Mouse (Mus musculus): ENCODE measurements around the gene S100a9. TPM values are rescaled to one million over a fixed set of nuclear protein-coding genes. Genes with fewer than 3 reads are reported as not detected.

S100a9 gene
- 2.1 and 2.2 TPM in 2 replicates for polyA plus RNA-seq (2015; fragmentation: Nextera tagmentation; extraction: Ambion mirVana)

DNA sequence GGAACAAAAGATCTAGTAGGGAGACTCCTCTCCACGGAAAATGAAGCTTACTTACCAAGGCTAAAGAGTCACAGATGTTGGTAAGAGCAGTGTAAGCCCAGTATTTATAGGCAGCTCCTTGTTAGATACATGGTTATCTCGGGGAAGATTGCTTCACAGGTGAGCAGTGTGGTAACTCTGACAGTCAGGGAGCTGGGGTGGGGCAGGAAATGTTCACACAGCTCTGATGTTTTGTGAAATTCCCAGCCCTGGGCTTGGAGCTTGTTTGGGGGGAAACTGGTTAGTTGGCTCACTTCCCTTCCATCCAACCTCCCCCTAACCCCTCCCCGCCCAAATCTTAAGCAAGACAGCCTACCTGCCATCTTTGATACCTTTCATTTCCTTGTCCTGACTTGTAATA, at the start of gene S100a9:
Gene S100a9, minus strand, starts transcription at position 109 of the 400 bp plus-strand sequence.
- H3K27ac ChIP-seq (replicated peaks), result no peak within 1 kb of the TSS
- no peaks in the 10 kb centered on the region for H3K27me3 ChIP-seq
- no peaks in the 10 kb centered on the region for H3K9me3 ChIP-seq
- H3K36me3 ChIP-seq, result no peaks in the 10 kb centered on the region
- no peak within 1 kb of the TSS for H3K9ac ChIP-seq (replicated peaks)
- no peak within 1 kb of the TSS for H3K4me2 ChIP-seq (replicated peaks)
- H3K4me1 ChIP-seq, result no peaks in the 10 kb centered on the region
- WGBS, result 67% methylated on average over 3 of the region's 3 CpGs
- no peak for ATAC-seq (replicated peaks)
- no peak within 1 kb of the TSS for H3K4me3 ChIP-seq

DNA sequence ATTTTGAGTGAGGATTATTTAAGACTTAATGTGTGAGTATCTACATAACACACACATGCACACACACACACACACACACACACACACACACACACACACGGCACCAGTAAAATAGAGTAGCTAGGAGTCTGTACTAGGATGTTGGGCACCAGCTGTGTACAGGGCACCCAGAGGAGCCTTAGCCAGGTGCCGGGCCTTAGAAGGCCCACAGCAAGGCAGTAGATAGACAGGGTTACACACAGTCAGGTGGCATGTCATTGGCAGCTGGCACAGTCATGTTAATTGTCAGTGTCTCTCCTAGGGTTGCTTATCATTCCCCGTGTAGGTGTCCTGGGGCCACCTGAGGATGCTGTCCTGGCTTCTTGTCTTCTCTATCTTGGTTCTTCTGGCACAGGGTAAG, 31.1 kb upstream of the S100a9 start, which contains the start of gene Pglyrp4:
Gene Pglyrp4, plus strand, starts transcription at position 301 of the 400 bp plus-strand sequence.
- H3K4me1 ChIP-seq, result no peaks in the 10 kb centered on the region
- no peak within 1 kb of the TSS for H3K27ac ChIP-seq (replicated peaks)
- ATAC-seq (replicated peaks), result no peak
- no peaks in the 10 kb centered on the region for H3K27me3 ChIP-seq
- no peak within 1 kb of the TSS for H3K4me2 ChIP-seq (replicated peaks)
- H3K9ac ChIP-seq (replicated peaks), result no peak within 1 kb of the TSS
- no peaks in the 10 kb centered on the region for H3K36me3 ChIP-seq
- no peak within 1 kb of the TSS for H3K4me3 ChIP-seq
- WGBS, result 81% methylated on average over 3 of the region's 3 CpGs
- no peaks in the 10 kb centered on the region for H3K9me3 ChIP-seq

DNA sequence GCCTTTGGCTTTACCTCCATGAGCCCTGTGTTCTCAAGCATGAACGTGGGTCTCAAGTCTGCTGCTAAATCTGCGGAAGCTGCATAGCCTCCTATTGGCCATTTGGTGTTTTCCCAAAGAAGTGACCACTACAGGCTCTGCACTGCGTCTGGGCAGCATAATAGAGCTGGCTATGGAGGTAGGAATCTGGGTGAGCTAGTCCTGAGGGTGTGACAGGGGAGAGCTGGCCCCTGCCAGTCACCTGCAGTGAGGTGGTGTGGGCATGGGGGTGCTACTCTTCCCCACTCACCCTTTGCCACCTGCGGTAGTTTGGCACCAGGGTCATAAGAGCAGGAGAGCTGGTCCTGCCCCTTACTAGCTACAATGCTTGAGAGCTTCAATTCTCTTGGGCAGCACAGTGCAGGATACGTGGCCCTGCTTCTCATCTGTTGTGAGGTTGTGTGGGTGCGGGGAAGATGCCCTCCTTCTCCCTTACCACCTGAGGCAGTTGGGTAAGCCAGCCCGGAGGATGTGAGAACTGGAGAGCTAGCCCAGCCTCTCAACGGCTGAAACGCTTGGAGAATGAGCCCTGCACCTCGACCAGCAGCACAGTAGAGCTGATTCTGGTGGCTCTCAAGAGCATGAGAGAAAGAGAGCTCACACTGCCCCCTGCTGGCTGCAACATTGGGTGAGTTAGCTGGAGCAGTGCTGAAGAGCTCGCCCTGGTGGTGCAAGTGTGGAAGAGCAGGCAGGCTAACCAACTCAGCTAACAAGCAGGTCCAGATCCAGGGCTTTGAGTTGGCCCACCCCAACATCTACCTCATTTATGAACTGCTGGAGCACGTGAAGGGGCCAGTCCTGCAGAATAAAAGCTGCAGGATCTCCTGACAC, 14.3 kb upstream of the S100a9 start:
- WGBS, result 51% methylated on average over 12 of the region's 12 CpGs
- peak; percentile 41; the same call in 1 of the 2 replicates for ATAC-seq (replicated peaks)
- no peak overlapping the region for H3K4me3 ChIP-seq
- H3K4me2 ChIP-seq (replicated peaks), result no peak overlapping the region
- no peak overlapping the region for H3K27ac ChIP-seq (replicated peaks)
- H3K27me3 ChIP-seq, result no peaks in the 10 kb centered on the region
- H3K4me1 ChIP-seq, result no peaks in the 10 kb centered on the region
- H3K9ac ChIP-seq (replicated peaks), result no peak overlapping the region
- no peaks in the 10 kb centered on the region for H3K36me3 ChIP-seq
- H3K9me3 ChIP-seq, result no peaks in the 10 kb centered on the region

DNA sequence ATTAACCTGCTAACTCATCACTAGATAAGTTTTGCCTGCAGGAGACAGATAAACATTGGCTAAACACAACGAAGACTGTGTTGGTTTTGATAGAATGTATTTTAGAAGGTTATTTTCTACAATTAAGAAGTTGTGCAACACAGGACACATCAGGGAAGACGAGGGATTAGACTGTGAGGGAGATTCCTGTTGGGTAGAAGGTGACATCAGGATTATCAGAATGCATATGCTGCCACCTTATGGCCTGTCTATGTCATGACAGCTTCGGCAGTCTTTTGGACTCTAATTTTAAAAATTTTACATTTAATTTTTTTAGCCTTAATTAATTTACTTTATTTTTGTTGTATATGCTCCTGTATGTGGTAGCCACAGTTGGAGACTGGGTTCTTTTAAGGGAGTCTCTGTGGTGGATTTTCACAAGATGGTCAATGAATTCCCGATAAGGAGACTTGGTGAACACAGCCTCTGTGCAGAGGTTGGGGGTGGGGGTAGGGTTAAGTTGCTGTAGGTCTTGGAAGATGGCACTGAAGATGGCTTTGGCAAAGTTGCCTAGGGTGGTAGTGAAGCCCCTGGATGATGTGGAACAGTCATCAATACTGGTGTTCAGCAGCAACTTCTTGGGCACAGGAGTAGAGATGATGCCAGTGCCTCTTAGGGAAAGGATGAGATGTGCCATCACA, 13.1 kb upstream of the S100a9 start:
- ATAC-seq (replicated peaks), result no peak
- Histone ChIP-seq H3K36me3 (no peaks in the 10 kb centered on the region), H3K4me2 (replicated peaks) (no peak overlapping the region), H3K9me3 (no peaks in the 10 kb centered on the region), H3K27ac (replicated peaks) (no peak overlapping the region), H3K27me3 (no peaks in the 10 kb centered on the region), H3K9ac (replicated peaks) (no peak overlapping the region), H3K4me1 (no peaks in the 10 kb centered on the region), H3K4me3 (no peak overlapping the region)
- 26% methylated on average over 4 of the region's 4 CpGs for WGBS

DNA sequence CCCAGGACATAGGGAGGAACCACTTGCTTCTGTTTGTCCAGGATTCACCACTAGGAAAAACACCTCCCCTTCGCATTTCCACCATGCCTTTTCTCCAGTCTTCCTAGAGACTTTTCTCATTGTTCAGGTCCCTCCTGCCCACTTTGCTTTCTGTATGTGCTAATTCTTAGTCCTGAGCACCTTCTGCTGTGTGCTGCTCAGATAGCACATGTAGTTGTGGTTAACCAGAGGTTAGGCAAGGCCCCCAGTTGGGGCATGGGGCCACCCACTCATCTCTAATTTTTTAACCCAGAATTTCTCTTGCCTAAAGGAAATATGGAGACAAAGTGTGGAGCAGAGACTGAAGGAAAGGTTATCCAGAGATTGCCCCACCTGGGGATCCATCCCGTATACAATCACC, 6.7 kb upstream of the S100a9 start:
- Histone ChIP-seq H3K4me2 (replicated peaks) (no peak overlapping the region), H3K4me3 (no peak overlapping the region), H3K36me3 (no peaks in the 10 kb centered on the region), H3K9ac (replicated peaks) (no peak overlapping the region), H3K9me3 (no peaks in the 10 kb centered on the region), H3K4me1 (no peaks in the 10 kb centered on the region), H3K27ac (replicated peaks) (no peak overlapping the region), H3K27me3 (no peaks in the 10 kb centered on the region)
- no peak for ATAC-seq (replicated peaks)
- WGBS, result 93% methylated on average over 2 of the region's 2 CpGs

DNA sequence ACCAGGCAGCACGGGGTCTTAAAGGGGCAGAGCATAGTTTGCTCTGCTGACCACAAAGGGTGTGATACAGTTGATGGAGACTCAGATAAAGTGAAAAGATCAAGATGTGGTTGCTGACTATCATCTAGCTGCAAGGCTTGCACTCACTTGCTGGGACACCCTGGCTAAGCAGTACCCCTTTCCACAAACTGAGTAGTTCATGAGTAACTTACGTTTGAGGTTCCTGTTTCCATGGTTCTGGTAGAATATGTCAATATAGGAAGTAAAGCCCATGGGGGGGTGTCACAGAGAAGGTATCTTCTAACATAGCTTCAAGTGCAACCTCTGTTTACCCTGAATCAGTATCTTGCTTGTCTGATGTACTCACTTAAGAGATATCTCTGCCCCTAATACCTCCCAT, 2.0 kb downstream of the S100a9 start:
- 78% methylated on average over 2 of the region's 2 CpGs for WGBS
- ATAC-seq (replicated peaks), result no peak
- no peak overlapping the region for H3K4me3 ChIP-seq
- no peak overlapping the region for H3K27ac ChIP-seq (replicated peaks)
- no peaks in the 10 kb centered on the region for H3K4me1 ChIP-seq
- H3K9ac ChIP-seq (replicated peaks), result no peak overlapping the region
- no peaks in the 10 kb centered on the region for H3K36me3 ChIP-seq
- no peaks in the 10 kb centered on the region for H3K9me3 ChIP-seq
- no peaks in the 10 kb centered on the region for H3K27me3 ChIP-seq
- H3K4me2 ChIP-seq (replicated peaks), result no peak overlapping the region

DNA sequence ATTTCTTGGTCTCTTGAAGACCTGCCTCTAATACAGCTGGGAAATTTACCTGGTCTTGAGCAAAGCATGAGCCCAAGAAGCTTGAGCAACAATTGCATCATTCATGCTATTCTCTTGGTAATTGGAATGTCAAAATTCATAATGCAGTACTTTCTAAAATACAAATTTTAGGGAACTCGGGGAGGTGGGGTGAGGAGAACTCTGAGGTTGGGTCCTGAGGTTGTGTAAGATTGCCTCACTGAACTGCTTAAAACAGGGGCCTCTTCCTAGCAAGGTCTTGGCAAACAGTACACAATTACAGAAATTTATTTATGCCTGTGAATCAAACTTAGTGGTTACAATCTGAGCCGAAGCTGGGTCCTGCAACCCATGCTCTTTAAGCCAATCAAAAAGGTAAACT, 8.7 kb downstream of the S100a9 start:
- H3K27me3 ChIP-seq, result no peaks in the 10 kb centered on the region
- no peak overlapping the region for H3K4me3 ChIP-seq
- WGBS, result 90% methylated on average over 2 of the region's 2 CpGs
- no peak overlapping the region for H3K9ac ChIP-seq (replicated peaks)
- H3K36me3 ChIP-seq, result no peaks in the 10 kb centered on the region
- H3K4me2 ChIP-seq (replicated peaks), result no peak overlapping the region
- H3K9me3 ChIP-seq, result no peaks in the 10 kb centered on the region
- ATAC-seq (replicated peaks), result no peak
- H3K27ac ChIP-seq (replicated peaks), result no peak overlapping the region
- H3K4me1 ChIP-seq, result no peaks in the 10 kb centered on the region

DNA sequence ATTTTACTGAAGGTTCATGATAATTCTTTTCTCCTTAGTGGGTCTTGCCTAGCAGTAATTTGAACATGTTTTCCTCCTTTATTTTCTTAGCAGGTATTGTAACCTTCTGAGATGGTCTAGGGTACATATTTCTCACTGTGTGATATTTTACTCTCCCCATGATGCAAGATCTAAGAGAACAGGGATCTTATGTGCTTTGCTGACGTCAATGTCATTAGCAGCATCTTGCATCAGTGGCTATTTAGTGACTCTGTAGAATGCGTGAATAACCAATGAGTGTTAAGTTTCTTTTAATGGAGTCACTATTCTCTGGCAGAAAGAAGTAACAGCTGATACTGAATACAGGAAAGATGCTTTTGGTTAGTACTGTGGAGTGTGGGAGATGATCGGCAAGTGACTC, 11.6 kb downstream of the S100a9 start:
- no peaks in the 10 kb centered on the region for H3K27me3 ChIP-seq
- H3K9ac ChIP-seq (replicated peaks), result no peak overlapping the region
- H3K4me2 ChIP-seq (replicated peaks), result no peak overlapping the region
- no peak overlapping the region for H3K27ac ChIP-seq (replicated peaks)
- H3K9me3 ChIP-seq, result no peaks in the 10 kb centered on the region
- no peaks in the 10 kb centered on the region for H3K4me1 ChIP-seq
- ATAC-seq (replicated peaks), result no peak
- no peaks in the 10 kb centered on the region for H3K36me3 ChIP-seq
- WGBS, result 90% methylated on average over 3 of the region's 3 CpGs
- no peak overlapping the region for H3K4me3 ChIP-seq

DNA sequence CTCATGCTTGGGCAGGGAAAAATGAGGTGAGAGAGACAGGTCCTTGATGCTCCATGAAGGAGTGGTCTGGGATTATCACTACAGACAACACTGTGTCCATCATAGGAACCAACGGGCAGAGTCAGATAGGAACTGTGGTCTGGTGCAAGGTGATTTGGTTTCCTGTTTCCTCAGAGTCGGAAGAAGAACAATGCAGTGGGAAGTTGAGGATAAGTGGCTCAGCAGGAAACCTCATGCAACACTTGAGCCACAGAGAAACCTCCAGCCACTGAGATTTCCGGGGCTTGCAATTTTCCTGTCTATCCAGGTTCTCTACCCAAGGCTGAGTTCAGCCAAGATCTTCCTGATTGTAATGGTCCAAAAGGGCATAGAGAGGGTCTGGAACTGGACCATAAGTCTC, 16.9 kb downstream of the S100a9 start:
- no peak for ATAC-seq (replicated peaks)
- Histone ChIP-seq H3K27me3 (no peaks in the 10 kb centered on the region), H3K9ac (replicated peaks) (no peak overlapping the region), H3K4me2 (replicated peaks) (no peak overlapping the region), H3K9me3 (no peaks in the 10 kb centered on the region), H3K36me3 (no peaks in the 10 kb centered on the region), H3K27ac (replicated peaks) (no peak overlapping the region), H3K4me3 (no peak overlapping the region), H3K4me1 (no peaks in the 10 kb centered on the region)
- 67% methylated on average over 3 of the region's 3 CpGs for WGBS

DNA sequence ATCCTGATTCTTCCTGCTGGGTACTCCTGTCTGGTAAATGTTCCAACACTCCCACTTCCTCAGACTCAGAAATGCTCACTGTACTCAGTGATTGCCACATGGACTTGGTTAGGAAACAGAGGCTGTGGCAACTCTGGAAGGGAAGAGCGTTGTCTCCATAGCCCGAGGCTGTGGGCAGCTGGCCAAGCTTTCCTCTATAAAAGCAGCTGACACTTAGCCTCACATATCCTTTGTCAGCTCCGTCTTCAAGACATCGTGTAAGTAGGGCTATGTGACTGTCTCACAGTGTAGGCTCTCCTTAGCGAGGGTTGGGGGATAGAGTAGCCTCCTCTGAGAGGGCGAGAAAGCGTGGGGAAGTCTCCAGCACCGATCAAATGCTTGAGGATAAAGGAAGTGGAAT, 26.7 kb downstream of the S100a9 start, which contains the start of gene S100a8:
Gene S100a8, plus strand, starts transcription at position 133 of the 400 bp plus-strand sequence.
- 45% methylated on average over 8 of the region's 8 CpGs for WGBS
- ATAC-seq (replicated peaks), result no peak
- Histone ChIP-seq H3K4me2 (replicated peaks) (no peak within 1 kb of the TSS), H3K27me3 (no peaks in the 10 kb centered on the region), H3K9ac (replicated peaks) (no peak within 1 kb of the TSS), H3K36me3 (no peaks in the 10 kb centered on the region), H3K9me3 (no peaks in the 10 kb centered on the region), H3K4me3 (no peak within 1 kb of the TSS), H3K27ac (replicated peaks) (no peak within 1 kb of the TSS), H3K4me1 (no peaks in the 10 kb centered on the region)

DNA sequence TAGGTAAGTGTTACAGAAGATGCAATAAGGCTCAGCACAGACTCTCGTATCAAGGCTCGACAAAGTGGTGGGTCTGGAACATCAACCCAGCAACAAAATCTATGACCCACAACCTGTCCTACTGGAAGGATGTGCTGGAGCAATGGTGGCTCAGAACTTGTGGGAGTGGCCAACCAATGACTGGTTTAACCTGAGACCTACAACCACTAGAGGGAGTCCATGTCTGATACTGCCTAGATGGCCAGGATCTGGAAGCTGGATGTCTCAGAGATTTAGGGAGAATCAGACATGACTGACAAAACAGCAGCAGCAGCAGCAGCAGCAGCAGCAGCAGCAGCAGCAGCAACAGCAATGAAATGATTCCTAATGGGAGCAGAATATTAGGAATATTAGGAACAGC, 31.3 kb downstream of the S100a9 start:
- Histone ChIP-seq H3K36me3 (no peaks in the 10 kb centered on the region), H3K9ac (replicated peaks) (no peak overlapping the region), H3K4me1 (no peaks in the 10 kb centered on the region), H3K27ac (replicated peaks) (no peak overlapping the region), H3K4me3 (no peak overlapping the region), H3K27me3 (no peaks in the 10 kb centered on the region), H3K4me2 (replicated peaks) (no peak overlapping the region), H3K9me3 (no peaks in the 10 kb centered on the region)
- no peak for ATAC-seq (replicated peaks)
- WGBS, result 88% methylated on average over 2 of the region's 2 CpGs

DNA sequence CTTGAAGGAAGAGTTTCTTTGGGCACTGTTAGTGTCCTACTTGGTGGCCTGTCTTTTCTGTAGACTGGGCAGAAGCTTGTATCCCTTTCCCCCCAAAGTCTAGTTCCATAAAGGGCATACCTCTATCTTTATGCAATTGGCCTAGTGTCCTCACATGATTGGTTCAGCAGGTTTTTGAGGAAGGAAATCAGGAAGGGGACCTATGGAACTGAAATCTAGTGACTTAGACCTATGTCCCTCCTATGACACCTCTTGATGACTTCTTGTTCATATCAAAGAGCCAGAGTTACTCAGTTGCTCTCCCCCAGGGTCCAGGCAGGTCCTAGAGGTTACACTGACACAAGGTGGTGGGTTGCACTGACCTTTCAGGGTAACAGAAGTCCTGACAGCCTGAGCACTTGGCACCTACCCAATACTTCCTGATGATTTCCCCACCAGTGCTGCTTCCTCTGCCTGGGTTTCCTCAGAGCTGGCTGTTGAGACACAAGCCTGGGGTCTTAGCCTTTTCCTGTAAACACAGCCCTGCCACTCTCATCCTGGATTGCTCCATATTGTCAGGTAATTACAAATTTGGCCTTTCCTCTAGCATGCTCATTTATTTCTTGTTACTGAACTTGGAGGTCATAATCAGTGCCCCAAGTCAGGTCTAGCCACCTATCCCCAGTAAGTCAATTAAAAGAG, 36.0 kb downstream of the S100a9 start:
- H3K4me1 ChIP-seq, result no peaks in the 10 kb centered on the region
- no peak for ATAC-seq (replicated peaks)
- H3K4me3 ChIP-seq, result no peak overlapping the region
- H3K9me3 ChIP-seq, result no peaks in the 10 kb centered on the region
- H3K27ac ChIP-seq (replicated peaks), result no peak overlapping the region
- no peaks in the 10 kb centered on the region for H3K36me3 ChIP-seq
- no peaks in the 10 kb centered on the region for H3K27me3 ChIP-seq
- H3K4me2 ChIP-seq (replicated peaks), result no peak overlapping the region
- H3K9ac ChIP-seq (replicated peaks), result no peak overlapping the region
